Mouse (Mus musculus): ENCODE measurements around the gene Pafah1b1.

DNA sequence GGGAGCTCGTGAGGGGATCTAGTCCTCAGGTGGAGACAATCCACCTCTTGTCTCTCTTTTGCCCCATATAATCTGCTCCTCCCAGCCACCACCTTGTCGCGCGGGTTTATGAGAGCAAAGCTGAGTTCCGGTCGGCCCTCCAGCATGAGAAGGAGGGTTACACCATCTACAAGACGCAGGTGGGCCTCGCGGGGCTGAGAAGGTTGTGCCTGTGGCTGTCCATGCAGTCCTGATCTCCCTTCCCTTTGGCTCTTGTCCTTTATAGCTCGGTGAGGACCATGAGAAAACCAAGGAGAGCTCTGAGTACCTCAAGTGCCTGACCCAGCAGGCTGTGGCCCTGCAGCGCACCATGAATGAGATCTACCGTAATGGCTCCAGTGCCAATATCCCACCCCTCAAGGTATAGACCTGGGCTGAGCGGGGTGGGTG is 56.9 kb downstream of the Pafah1b1 start:
- TF ChIP-seq CTCF (IDR thresholded peaks at IDR 0.05; ENCODE audit: borderline replicate concordance, insufficient read depth, low read depth, low read length) (no peak), POLR2A (IDR thresholded peaks at IDR 0.05; ENCODE audit: borderline replicate concordance, insufficient read depth, low read length) (no peak)

All from cerebellum, adult 2 months (tissue).